Mouse (Mus musculus): ENCODE data around the gene Popdc3.

The Popdc3 gene

DNA sequence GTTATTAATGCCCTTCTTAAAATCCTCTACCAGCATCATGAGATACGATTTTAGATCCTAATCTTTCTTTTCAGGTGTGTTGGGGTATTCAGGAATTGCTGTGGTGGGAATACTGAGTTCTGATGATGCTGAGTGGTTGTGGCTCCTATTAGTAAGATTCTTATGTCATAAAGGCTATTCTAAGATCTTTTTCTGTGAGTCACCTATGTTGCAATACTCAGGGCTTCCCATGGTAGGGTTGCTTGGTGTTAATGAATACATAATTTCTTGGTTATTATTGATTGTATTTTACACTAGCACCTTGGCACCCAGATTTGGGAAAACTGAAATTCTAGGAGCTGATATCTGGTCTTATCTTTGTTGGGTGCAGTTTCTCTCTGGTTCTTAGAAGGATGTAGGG, 26.7 kb downstream of the Popdc3 start:
- no peak for DNase-seq

DNA sequence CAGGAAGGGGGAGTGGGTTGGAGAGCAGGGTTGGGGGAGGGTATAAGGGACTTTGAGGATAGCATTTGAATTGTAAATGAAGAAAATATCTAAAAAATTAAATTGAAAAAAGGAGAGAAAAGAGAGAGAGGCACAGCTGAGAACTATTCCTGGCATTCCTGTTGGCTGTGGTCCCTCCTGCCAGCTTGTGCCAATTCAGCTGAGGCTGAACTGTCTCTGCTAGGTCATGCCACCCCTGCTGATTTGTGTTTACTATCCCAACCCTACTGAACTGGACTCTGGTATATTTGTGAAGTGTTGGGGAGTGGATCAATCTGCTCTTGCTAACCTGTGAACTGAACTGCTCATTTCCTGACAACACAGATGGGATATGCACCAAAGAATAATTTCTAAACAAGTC, 32.3 kb downstream of the Popdc3 start:
- DNase-seq: no peak

DNA sequence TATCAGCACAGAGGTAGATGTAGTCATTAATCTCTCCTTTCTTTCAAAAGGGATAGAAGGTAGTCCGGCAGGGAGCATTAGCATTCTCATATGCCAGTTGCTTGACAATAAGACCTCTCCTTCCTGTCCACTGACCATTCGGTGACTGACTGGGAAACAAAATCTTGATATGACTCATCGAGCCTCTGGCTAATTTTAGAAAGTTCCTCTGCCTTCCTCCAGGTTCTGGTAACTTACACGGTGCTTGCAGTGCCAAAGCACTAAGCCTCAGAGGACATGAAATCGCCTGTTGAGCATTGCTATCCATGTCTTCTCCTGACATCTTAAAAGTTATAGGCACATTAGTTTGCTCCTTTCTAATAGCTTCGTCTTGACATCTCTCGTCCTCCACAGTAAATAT, 38.8 kb downstream of the Popdc3 start:
- DNase-seq: no peak

DNA sequence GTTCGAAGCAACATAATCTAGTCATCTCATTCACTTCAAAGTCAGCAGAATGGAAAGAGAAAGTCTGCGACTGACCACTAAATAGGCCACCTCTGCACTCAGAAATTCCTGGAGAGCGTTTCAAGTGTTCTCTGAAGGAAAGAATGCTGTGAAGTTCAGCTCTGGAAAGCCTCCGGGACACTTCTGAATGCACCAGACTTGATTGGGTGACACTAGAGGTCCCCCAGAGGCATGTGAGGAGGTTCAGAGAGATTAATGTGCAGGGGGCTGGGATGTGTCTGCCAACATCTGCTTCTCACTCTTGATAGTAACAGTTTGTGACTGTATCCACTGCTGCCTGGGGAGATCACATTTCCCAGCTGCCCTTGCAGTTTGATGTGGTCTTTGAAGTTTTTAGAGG, 52.1 kb downstream of the Popdc3 start:
- peak in 1 of 2 experiments; percentile 20 for DNase-seq

DNA sequence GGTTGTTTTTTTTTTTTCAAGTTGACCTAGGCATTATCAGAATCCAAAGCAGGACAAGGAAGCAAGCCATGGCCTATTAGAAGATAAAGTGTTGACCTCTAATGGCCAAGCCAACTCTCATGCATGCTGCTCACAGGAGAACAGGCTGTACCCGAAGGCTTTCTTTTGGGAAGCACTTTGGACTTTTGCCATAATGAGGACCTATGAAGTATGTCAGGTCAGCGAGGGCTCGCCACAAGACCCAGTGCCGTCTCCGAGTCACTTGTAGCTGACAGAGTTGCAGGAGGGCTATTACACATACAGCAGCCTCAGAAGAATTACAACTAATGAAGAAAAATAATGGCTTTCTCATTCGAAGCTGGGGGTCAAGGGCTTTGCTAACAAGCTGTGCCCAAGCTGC, 55.5 kb downstream of the Popdc3 start:
- no peak for DNase-seq

DNA sequence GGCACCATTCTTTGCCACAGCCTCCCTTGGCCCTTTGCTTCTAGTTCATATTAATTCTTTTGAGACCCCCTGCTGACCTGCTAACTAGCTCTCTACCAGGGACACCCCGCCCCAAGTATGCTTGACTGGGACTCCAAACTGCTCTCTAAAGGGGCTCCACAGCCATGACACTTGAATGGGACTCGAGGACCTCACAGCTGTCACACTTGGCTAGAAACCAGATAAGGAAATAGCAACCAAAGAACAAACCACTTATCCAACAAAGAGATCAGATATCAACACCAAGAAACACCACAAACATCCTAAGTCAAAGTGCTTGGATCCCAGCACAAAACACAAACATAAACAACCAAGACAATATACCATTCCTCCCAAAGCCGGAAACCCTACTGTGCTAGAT, 58.4 kb downstream of the Popdc3 start:
- DNase-seq: no peak

DNA sequence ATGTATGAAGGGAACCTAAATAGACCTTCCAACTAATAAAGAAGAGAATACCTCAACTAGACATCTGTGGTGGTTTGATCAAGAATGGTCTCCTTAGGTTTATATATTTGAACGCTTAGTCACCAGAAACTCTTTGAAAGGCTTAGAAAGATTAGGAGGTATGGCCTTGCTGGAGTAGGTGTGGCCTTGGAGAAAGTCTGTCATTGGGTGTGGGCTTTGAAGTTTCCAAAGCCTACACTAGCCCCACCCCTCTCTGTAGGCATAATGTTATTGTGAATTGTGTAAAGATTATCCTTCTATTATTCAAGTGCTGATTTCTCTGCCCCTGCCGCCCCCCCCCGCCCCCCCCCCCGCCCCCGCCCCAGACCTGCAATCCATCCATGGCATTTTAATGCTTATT, 59.6 kb downstream of the Popdc3 start:
- DNase-seq: no peak

DNA sequence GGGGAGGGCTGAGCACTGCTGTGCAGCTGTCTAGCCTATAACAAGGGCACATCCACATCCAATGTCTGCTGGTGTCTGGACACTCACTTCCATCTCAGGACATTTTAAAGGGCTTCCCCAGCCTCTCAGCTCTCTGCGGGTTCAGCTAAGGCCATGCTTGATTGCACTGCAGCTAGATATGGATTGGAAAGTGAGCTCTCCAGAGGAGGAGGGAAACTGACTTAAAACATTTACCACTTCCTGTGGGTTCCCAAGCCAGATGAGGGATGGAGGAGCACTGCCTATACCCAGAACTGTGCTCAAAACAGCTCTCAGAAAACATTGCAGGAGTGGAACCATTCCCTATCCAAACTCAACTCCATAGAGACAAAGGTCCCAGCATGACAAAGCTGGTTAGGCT, 82.6 kb downstream of the Popdc3 start:
- no peak for DNase-seq

DNA sequence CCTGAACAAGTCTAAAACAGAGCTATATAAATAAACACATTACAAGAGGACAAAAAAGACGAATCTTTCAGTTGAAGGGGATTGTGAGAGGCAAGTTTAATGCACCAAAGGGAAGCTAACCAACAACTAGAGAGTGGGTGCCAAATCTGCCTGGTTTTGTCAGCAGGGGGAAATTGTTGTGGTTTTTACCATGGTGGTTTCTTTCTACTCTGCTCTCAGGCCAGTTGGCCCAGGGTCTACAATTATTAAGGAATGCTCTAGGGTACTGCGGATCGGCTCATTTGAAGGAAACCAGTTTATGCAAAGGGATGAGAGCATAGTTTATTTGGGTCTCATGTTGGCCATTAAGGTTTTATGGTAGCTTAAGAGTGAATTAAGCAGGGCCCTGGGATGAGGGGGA, 84.2 kb downstream of the Popdc3 start:
- no peak for DNase-seq

DNA sequence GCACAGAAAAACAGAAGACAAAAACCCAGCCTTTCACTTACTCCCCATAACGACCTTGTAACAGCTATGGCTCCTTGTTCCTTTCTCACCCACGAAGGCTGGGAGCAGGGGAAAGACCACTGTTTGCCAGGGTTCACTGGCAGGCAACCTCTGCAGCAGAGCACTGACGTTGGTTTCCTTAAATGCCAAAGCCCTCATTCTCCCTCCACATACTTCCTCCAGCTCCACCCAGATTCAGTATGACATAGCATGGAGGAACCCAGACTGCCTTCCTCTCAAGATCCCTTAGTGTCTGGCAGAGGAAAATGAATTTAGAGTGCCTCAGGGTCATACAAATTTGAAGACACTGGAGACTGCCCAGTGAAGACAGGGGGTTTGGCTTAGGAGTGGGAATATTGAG, 98.6 kb downstream of the Popdc3 start:
- DNase-seq: no peak

DNA sequence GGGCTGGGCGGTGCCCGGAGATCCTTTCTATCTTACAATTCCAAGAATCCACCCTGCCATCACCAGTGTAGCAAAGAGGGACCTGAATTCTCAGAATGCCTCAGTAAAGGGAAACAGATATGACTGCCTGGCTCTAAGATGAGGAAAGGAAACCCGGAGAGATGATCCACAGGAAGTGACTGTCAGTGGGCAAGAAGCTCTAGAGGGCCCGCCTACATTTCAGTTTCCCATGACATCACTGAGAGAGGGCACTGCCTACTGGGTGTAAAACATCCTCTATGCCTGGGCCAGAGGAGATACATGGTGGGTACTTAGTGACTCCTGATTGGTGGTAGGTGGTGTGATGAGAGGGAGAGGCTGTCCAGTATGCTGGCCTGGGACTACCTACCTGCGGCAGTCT, 99.1 kb downstream of the Popdc3 start:
- DNase-seq: no peak

DNA sequence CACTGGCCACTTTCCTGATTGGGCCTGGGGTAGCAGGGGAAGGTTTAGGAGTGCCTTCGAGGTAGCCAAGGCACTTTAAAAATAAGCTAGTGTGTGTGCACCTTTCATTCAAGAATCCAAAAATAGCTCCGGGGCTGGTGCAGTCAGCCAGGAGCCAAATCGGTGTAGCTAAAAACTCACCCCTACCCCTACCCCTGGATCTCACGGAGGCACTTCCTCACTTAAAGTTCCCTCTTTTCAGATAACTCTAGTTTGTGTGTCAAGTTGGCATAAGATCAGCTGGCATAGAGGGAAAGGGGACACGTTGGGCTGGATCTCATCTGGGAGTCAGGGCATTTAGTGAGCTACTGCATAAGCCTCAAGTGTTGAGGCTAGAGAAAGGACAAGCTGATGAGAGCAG, 107.8 kb downstream of the Popdc3 start:
- DNase-seq: no peak

DNA sequence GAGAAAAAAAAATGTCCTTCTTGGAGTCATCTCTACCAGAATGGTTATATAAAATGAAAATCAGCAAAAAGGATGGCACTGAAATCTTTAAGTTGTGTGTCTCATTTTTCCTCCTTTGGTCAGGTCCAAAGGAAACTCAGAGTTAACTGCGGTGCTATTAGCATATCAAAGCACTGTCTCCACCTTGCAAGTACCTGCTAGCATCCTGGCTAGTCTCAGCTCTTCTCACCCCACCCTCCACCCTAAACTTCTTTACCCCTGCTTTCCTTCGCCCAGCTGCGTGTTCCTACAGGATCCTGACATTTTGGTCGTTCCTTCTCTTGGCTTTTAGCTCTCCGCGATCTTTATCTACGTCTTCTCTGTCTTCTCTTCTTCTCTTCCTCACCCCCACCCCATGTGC, 110.5 kb downstream of the Popdc3 start:
- no peak for DNase-seq

DNA sequence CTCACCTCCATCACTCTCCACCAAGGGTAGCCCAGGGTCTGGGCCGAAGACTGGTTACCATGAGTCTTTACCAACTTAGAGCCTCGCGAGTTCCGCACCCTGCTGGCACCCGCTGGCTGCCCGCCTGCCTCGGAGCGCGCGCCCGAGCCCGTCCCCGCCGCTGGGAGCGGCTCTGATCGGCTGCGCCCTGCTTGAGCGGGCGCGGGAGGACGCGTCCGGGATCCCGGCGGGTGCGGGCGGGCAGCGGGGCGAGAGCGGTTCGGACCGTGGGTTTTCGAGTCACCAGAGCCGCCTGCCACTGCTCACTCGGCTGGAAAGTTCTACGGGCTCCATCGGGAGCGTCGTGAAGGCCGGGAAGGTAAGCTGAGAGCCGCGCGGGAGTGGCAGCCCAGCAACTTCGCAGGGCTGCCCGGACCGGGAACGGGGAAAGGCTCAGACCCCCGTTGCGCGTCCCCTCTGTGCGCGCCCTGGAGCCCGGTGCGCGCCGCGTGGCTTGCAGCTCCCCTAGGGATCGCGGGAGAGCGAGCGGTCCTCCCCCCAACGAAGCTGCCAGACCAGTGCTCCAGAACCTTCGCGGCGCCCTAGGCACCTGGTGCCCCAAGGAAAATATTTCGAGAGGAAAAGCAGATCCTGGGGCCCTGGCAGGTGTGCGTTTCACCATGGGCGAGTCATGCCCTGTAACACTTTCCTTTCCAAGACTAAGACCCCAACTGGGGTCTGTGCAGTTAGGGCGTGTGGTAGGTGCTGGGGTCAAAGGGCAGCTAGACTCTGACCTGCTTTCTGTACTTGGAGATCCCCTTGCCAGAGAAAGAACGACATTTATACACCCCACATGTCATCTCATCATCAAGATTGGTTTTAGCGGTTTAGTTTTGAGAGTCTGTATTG, 111.6 kb downstream of the Popdc3 start:
- DNase-seq: no peak

DNA sequence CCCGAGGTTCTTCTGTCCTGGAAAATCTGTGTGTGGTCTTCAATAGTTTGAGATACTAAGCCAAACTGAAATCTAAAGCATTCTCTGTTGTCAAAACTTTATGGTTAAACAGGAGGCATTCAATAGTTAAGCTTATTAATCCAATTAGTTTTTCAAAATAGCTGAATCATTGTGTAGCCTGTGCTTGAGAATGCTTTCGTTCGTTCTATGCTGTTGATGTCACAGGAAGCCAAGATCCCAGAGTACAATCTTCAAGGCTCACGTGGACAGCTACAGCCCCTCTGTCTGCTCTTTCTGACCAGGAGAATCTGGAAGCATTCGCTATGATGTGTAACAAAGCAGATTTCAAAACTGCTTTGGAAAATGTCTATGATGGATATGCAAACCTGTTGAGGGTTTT, 112.7 kb downstream of the Popdc3 start:
- no peak for DNase-seq

DNA sequence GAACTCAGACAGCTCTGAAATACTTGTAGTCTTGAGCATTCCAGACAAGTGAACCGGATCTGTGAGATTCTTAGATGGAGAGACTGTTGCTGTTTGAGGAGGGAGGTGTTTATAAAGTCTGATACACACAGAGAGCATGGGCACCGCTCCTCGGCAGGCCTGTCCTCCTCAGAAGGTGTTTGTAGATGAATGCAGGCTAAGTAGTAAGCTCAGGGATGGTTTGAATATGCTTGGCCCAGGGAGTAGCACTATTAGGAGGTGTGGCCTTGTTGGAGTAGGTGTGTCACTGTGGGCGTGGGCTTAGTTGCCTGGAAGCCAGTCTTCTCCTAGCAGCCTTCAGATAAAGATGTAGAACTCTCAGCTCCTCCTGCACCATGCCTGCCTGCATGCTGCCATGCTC, 114.3 kb downstream of the Popdc3 start:
- DNase-seq: peak in 1 of 2 experiments; percentile 6

DNA sequence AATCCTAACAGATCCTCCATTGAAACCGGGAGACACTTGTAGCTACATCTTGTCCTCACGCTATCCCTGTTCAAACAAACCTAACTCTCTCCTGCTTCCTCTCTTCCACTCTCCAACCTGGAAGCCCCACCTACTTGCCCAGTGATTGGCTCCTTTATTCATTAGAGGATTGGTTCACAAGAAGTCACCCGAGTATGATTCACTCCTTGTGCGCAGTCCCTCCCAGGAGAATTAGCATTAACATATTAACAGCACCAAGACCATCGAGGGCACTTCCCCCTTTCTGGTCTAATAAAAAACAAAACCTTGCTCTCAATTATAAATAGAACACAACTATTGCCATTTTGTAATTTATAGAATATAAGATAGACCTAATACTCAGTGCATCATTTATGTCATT, 117.2 kb downstream of the Popdc3 start:
- no peak for DNase-seq

DNA sequence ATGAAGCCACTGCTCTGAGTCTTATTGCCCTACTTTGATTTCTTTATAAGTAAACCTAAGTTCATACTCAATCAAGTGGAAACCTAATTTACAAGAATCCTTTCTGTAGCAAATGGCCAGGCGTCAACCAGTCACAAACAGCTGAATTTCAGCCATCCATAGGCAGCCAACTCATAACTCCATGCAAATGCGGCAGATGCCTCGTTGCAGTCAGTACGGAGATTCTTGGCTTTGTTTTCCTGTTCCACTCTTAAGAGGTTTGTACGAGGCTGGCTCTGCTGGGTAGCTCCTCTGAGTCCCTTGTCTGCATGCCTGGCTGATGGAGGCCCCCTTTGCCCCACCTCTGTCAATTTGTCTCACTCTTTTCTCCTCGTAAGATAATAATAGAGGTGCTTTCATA, 120.6 kb downstream of the Popdc3 start:
- DNase-seq: no peak

DNA sequence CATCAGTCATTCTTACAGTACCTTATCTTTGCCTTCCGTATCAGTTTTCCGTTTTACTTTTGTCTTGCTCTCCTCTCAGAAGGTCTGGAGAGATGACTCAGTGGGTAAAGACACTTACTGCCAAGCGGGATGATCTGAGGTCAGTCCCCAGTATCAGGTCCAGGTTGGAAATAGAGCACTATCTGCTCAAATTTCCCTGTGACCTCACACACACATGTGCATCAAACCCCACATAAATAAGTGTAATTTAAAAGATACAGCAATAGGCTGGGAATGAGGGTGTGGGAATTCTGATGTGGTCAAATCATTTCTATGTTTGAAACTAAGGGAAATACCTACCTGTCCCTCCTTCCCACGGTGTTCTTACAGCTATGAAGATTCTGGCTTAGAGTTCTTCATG, 121.6 kb downstream of the Popdc3 start:
- no peak for DNase-seq

DNA sequence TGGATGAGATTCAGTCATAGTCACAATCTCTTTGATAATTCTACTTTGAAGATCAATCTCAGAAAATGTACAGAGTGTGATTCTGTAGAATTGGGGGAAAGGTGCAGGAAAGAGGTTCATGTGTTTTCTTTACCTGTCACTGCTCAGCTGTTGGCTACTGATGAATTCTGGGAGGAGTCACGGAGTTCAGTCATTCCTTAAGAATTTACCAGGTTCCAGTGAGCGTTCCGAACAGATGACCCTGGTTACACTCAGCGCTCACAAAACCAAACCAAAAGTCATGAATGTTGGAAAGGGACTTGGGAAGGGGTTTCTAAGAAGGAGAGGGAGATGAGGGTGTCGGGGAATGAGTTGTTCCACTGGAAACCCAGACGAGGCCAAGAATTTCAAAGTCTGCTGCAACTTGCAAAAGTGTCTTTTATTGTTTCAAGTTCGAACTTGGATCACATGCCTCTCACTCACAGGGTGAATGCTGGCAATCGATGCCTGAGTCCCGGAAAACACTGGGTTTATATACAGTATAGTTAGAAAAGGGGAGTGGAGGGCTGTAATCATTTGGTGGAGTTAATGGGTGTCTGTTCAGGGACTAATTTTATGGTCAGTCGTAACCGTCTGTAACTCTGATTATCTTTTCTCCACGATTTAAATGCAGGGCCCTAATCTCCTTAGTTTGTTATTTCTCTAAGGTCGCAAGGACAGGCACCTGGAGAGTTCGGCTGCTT, 125.6 kb downstream of the Popdc3 start:
- no peak for DNase-seq

DNA sequence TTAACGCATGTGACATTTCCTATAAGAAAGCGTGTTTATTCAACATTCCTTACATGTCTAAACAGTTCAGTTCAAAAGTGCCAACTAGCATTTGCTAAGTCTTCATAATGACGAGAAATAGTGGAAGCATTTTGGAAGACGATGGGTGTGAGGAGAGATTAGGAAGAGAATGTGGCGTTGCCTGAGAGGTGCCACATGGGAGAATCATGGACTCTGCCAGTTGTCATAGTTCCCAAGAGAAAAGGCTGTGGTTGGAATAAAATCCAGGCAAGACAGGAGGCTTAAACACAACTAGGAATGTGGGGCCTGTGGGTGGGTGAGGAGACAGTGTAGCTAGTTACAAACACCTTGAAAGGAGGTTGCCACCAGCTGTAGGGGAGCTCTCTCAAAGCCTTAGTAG, 127.3 kb downstream of the Popdc3 start:
- DNase-seq: no peak

DNA sequence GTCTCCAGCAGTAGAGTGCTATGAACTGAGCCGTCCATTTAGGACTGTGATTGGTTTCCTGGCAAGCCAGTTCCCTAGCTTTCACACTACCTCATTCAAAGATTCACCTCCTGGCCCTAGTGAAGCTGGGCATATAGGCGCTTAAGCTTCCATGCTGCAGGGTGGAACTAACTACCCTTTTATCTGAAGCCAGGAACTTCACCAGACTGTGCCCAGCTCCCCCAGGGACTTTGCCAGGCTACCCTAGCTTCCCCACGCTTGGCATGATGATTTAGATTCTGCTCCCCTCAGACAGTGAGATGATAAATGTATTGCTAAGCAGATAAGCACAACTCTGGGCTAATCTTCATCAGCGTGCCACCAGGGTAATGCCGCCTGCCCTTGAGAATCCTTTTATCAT, 133.2 kb downstream of the Popdc3 start:
- DNase-seq: no peak

DNA sequence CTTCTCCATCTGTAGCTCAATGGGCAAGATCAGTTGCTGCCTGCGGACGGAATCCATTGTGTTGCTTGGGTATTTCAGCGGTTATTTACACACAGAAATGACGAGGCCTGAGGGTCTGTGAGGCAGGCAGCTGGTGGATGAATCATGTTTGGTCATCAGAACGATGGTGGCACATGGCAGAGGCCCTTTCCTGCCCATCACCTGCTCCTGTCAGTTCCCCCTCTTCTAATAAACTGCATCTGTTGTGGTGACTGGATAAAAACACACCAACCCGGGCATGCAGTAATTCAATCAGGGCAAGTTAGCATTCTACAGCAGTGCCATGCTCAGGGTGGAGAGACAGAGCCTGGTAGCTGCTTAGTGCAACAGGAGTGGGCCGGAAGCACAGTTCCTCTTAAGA, 133.7 kb downstream of the Popdc3 start:
- DNase-seq: no peak

DNA sequence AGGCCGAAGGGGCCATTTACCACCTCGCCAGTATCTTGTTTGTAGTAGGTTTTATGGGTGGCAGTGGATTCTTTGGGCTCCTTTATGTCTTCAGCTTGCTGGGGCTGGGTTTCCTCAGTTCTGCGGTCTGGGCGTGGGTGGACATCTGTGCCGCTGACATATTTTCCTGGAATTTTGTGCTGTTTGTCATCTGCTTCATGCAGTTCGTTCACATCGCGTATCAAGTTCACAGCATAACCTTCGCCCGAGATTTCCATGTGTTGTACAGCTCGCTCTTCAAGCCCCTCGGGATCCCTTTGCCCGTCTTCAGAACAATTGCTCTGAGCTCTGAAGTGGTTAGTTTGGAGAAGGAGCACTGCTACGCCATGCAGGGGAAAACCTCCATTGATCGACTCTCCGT, 137.0 kb downstream of the Popdc3 start:
- DNase-seq: no peak

DNA sequence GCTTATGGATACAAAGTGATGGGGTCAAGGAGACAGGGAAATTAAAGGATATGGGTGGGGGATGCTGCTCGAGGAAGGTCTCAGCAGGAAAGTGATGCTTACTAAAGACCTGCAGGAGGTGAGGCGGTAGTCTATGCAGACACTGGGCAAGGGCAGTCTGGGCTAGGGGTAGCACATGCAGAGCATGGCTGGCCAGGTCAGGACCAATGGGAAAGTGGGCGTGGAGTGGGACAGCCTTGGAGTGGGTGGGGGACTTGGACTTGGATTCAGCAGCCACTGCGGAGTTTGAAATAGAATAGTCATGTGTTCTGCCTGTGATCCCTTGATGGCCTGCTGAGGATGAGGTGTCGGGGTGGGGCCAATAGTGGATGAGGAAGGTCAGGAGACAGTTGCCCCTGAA, 141.0 kb downstream of the Popdc3 start:
- DNase-seq: no peak

Data from lung, adult 18-20 months (tissue).